Mouse (Mus musculus): ENCODE measurements around the gene Aldh3a1.
A peak's percentile ranks its signal among the peaks of the same experiment; 100 is the strongest.
"Not testable (repeated sequence)": the region's sequence is repeated elsewhere in the genome, so short reads cannot be mapped to it uniquely, and the experiment has no call there.

Gene Aldh3a1

GRCm38 (mm10) chr11:61207487-61208246 is at the start of gene Aldh3a1:
Aldh3a1 (plus strand) TSS chr11:61207537.
- DNase-seq (ENCODE audit: low spot score), result no peak

DNA sequence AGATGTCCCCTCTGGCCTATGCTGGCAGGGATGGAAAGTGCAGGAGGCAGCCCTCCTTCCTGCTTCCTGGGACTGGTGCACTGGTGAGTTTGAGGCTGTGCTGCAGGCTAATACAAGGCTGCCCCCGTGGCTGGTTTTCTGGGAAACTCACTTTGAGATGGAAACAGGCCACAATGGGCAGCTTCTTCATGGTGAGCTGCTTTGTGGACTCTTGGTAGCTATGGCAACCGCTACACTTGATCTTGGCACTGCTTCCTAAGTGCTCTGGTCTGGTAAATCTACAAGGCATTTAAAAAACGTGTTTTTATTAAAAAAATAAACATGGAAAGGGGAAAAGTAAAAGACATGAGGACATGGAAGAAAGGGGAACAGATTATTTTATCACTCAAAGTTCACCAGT is 49.2 kb upstream of the Aldh3a1 start:
- no peak for DNase-seq (ENCODE audit: low spot score)

DNA sequence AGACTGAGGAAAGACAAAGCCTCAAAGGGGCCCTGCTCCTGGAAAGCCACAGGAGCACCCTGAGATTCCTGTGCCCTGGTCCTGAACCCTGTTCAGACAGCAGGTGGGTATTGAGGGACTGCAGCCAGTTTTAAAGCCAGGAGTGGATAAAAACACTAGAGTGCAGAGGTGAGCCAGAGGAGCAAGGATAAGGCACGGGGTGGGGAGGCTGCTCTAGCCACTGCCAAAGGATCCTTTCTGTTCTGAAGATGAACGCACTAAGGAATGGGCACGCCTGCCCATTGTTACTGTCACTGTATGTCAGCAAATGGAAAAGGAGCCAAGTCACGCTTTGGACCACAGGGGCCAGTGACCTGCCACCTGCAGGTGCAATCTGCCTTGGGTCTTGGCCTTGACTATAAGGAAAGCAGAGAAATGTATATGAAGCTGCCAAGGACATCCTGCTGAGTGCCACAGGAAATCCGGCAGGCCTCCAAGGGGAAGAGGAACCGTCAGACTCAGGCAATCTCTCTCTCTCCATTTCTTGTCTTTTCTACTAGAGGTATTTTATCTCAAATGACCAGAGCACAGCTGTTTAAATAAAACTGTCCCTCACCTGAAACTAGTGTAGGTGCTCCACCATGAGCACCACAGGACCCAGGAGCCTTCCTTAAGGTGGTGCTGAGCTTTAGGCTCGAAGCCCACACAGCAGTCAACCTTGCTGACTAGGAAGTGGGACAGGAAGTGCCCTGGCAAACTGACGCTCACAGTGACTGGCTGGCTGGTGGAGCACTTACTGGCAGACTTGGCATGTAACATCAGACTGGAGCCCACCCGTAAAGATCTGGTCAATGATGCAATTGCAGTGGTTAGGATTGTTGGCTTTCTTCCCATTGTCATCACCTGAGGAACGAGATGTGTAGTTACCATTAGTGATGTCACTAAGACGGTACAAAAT is 47.3 kb upstream of the Aldh3a1 start:
- no peak for DNase-seq (ENCODE audit: low spot score)

DNA sequence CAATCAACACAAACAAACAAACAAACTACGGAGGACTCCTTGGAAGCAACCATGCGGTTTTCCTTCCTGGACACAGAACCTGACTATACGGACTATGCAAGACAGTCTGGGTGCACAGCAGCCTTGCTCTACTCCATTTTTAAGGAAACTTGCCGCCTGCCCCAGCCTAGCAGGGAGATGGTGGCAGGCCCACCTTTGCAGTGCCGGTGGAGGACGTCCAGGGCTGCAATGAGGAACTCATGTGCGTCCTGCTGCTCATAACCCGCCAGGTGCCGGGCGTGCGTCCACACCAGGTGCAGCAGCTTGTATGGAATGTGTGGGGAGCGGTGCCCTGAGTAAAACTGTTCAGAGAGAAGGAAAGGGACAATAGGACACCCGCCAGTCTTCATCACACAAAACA is 46.2 kb upstream of the Aldh3a1 start:
- DNase-seq (ENCODE audit: low spot score), result no peak

- no peak for DNase-seq (ENCODE audit: low spot score)
Measured at GRCm38 (mm10) chr11:61162776-61163175, 44.6 kb upstream of the Aldh3a1 start.

- DNase-seq (ENCODE audit: low spot score), result no peak
Measured at GRCm38 (mm10) chr11:61163341-61163740, 44.0 kb upstream of the Aldh3a1 start.

DNA sequence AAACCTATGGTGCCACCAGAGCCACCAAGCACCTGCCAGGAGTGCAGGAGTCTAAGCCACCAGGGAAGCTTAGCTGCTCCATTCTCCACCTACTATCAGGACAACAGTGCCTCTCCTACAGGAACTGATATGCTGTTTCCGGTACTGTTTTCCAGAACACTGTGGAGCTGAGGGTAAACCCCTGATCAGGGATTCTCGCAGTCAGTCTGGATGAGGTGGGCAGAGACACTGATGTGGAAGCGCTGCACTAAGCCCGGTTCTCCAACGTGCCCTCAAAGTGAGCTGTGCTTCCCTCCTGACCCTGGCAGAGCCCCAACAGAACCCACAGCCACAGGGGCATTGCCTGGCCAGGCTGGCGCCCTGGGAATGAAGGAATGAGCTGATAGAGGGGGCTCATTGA is 43.0 kb upstream of the Aldh3a1 start:
- DNase-seq (ENCODE audit: low spot score), result no peak

GRCm38 (mm10) chr11:61164881-61165280 is 42.5 kb upstream of the Aldh3a1 start:
- DNase-seq (ENCODE audit: low spot score), result no peak

- no peak for DNase-seq (ENCODE audit: low spot score)
Measured at GRCm38 (mm10) chr11:61170184-61170583, 37.2 kb upstream of the Aldh3a1 start.

GRCm38 (mm10) chr11:61173477-61173876 is 33.9 kb upstream of the Aldh3a1 start:
- not testable (repeated sequence) for DNase-seq (ENCODE audit: low spot score)

DNA sequence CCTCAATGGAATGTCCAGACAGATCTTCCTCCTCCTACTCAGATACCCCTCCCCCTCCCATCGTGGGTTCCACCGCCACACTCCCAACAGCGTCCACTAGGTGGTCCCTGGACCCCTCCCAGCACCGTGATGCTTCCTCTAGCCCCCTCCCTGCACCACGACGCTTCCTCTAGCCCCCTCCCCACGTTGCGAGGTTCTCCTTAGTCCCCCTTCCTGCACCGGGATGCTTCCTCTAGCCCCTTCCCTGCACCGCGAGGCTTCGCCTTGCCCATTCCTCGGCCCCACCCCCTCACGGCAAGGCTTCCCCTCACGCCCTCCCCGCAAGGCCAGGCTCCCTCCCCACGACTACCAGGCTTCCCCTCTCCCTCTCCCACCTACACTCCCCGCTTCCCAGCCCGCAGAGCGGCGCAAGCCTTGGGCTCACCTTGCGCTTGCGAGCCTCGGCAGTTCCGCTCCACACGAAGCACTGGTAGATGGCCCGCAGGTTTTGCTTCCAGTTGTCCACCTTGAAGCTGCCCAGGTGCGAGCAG is 33.0 kb upstream of the Aldh3a1 start:
- peak; percentile 47 for DNase-seq (ENCODE audit: low spot score)

- DNase-seq (ENCODE audit: low spot score), result peak; percentile 100
Measured at GRCm38 (mm10) chr11:61174821-61175658, 32.3 kb upstream of the Aldh3a1 start, which contains the start of gene Usp22. Usp22 (minus strand) TSS chr11:61175055.

GRCm38 (mm10) chr11:61175778-61176177 is 31.6 kb upstream of the Aldh3a1 start:
- no peak for DNase-seq (ENCODE audit: low spot score)

GRCm38 (mm10) chr11:61176321-61176720 is 31.0 kb upstream of the Aldh3a1 start:
- DNase-seq (ENCODE audit: low spot score), result no peak

GRCm38 (mm10) chr11:61180361-61180760 is 27.0 kb upstream of the Aldh3a1 start:
- no peak for DNase-seq (ENCODE audit: low spot score)

DNA sequence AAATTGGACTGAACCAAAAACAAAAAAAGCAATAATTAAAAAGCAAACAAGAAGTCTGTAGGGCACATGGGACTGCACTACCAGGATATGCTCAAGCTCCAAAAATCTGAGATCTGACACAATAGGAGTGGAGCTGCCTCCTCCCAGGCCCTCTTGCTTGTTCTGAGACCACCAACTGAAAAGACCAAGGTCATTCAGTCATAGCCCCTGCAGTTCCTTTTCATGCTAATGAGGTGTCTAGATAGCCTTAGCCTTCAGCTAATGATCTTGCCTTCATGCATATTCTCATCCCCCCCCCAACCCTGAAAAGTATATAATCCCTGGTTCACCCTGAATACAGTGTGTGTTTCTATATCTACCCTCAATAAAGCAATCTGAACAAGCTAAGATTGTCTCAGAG is 25.7 kb upstream of the Aldh3a1 start:
- no peak for DNase-seq (ENCODE audit: low spot score)

GRCm38 (mm10) chr11:61183820-61184219 is 23.5 kb upstream of the Aldh3a1 start:
- DNase-seq (ENCODE audit: low spot score), result no peak

- no peak for DNase-seq (ENCODE audit: low spot score)
Measured at GRCm38 (mm10) chr11:61190776-61191175, 16.6 kb upstream of the Aldh3a1 start.

DNA sequence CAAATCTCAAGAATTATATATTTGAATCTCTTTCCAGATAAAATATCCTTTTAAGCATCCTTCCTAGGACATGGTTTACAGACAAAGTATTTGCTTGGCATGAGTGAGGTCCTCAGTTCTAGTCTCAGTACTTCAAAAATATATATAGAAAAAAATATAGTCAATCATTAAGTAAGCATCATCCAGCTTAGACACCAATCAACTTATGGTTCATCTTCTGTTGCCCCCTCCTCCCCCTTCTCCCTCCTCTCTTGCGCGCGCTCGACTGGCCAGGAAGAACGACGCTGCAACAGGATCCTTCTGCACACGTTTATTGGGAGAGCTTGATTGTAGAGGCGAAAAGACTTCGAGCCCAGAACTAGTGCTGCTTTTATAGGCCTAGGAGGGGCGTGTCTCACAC is 15.2 kb upstream of the Aldh3a1 start:
- not testable (repeated sequence) for DNase-seq (ENCODE audit: low spot score)

- no peak for DNase-seq (ENCODE audit: low spot score)
Measured at GRCm38 (mm10) chr11:61192779-61193178, 14.6 kb upstream of the Aldh3a1 start.

- peak; percentile 85 for DNase-seq (ENCODE audit: low spot score)
Measured at GRCm38 (mm10) chr11:61193392-61193791, 13.9 kb upstream of the Aldh3a1 start.

Data from layer of hippocampus, adult 11-12 months (tissue).